Mouse (Mus musculus) limb, embryonic 11.5 days (tissue): ENCODE data around the gene Specc1. TPM values are rescaled to one million over a fixed set of nuclear protein-coding genes. Genes with fewer than 3 reads are reported as not detected.

Experiments
- ATAC-seq: fragments of 200-750 bp; cut with Nextera tagmentation; 2 replicates; pipeline ENCODE4 v1.8.0; 2017; ENCODE audit warnings: low read depth; ENCODE audit not compliant: insufficient number of reproducible peaks, low FRiP score, low TSS enrichment
- DNase-seq: peaks from one replicate; pipeline ENCODE4 v3.0.0-alpha.2; 2015; ENCODE audit warnings: low spot score
- H3K27ac ChIP-seq: fragments of 300-500 bp; sonication (generic); replicated peaks from 2 replicates; pipeline ENCODE4 v1.5.1; 2014; ENCODE audit warnings: low read depth, mild to moderate bottlenecking, low read length
- H3K27me3 ChIP-seq: fragments of 300-500 bp; sonication (generic); 2 replicates; pipeline ENCODE4 v1.6.1; 2014; ENCODE audit warnings: mild to moderate bottlenecking, low read length, mixed read lengths; ENCODE audit not compliant: control insufficient read depth, insufficient read depth
- H3K36me3 ChIP-seq: fragments of 300-500 bp; sonication (generic); 2 replicates; pipeline ENCODE4 v1.6.1; 2014; ENCODE audit warnings: mild to moderate bottlenecking, low read length, moderate library complexity, mixed read lengths; ENCODE audit not compliant: control insufficient read depth, insufficient read depth
- H3K4me1 ChIP-seq: fragments of 300-500 bp; sonication (generic); 2 replicates; pipeline ENCODE4 v1.6.1; 2014; ENCODE audit warnings: low read length, mixed read lengths; ENCODE audit not compliant: control insufficient read depth, insufficient read depth
- H3K4me2 ChIP-seq: fragments of 300-500 bp; sonication (generic); 2 replicates; pipeline ENCODE4 v1.6.1; 2014; ENCODE audit warnings: low read depth, mild to moderate bottlenecking, moderate library complexity; ENCODE audit not compliant: severe bottlenecking
- H3K4me3 ChIP-seq: fragments of 300-500 bp; sonication (generic); 2 replicates; pipeline ENCODE4 v1.5.1; 2014; ENCODE audit warnings: low read depth, low read length
- H3K9ac ChIP-seq: fragments of 300-500 bp; sonication (generic); 2 replicates; pipeline ENCODE4 v1.6.1; 2014; ENCODE audit warnings: mild to moderate bottlenecking, low read length
- H3K9me3 ChIP-seq: fragments of 300-500 bp; sonication (generic); 2 replicates; pipeline ENCODE4 v1.6.1; 2016; ENCODE audit warnings: low read length; ENCODE audit not compliant: control insufficient read depth
- WGBS: fragments of 180-500 bp; shearing (Covaris S2); extraction: QIAGEN DNeasy Blood & Tissue Kit; methylation state at CpG from one replicate; pipeline ENCODE4 v1.1.7; 2014; 5-methylcytosine and 5-hydroxymethylcytosine counted together
- polyA plus RNA-seq: library from polyadenylated mRNA; unstranded; fragments of >200 nt; fragmentation: Nextera tagmentation; extraction: Ambion mirVana; gene quantifications from 2 replicates; pipeline ENCODE4 v1.2.1, GENCODE M21; 2014

The Specc1 gene
- polyA plus RNA-seq, 1 experiment from 2014 or later = 17.8 TPM

DNA sequence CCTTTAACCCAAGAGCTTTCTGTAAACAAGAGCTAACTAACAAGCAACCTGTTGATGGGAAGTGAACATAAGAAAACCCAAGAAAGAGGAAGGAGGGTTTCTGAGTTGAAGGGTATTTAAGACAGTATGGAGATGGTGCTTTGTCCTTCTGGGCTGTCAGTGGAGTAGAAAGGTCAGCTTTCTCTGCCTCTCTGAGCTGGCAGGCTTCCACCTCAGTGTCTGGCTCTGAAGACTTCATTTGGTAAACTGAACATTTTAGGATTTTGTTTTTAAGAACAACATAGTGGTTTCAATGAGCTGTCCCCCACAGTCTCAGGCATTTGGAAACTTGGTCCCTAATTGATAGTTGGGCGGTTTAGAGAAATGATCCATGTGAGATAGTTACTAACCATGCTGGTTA, 18.8 kb upstream of the Specc1 start:
- no peaks in the 10 kb centered on the region for H3K4me1 ChIP-seq
- H3K9me3 ChIP-seq = no peaks in the 10 kb centered on the region
- H3K4me2 ChIP-seq = no peak overlapping the region
- H3K9ac ChIP-seq = no peak overlapping the region
- DNase-seq (no peak), ATAC-seq (no peak)
- no peaks in the 10 kb centered on the region for H3K36me3 ChIP-seq
- 90% methylated on average over 1 of the region's 1 CpGs for WGBS
- no peak overlapping the region for H3K4me3 ChIP-seq
- H3K27ac ChIP-seq = no peak overlapping the region
- H3K27me3 ChIP-seq = no peaks in the 10 kb centered on the region

DNA sequence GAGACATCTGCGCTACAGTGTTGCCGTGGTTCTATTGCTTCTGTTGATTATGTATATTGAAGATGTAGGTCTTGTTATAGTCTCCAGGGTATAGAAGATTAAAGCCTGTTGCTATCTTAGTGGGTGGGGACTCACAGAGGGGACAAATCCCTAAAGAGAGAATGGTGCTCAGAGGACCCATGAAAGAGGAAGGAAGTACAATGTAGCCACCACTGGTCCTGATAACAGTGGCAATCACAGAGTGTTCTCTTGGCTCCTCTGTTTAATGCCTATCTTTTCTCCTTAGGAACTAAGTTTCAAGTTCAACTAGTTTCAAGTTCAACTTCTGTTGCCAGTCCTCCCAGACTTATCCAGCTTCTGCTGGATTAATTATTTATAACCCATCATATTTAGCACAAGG, 13.7 kb upstream of the Specc1 start:
- ATAC-seq = no peak
- H3K27me3 ChIP-seq = no peaks in the 10 kb centered on the region
- 92% methylated on average over 2 of the region's 2 CpGs for WGBS

DNA sequence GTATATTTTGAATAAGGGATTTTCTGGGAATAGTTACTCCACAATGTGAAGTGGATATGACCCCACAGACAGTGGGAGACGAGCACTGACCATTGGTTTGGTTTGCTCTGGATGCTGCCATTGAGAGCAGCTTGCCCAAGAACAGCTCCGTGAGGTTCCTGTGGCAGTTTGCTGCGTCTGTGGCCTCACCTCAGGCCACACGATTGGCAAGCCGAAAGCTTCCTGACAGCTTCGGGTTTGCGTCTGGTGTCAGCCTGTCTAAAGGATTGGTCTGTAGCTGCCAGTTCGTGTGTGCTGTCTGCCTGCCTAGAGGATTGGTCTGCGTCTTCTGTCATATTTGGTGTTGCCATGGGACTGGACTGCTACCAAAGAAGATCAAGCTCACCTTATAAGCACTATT, 12.1 kb upstream of the Specc1 start:
- 85% methylated on average over 9 of the region's 9 CpGs for WGBS
- Histone ChIP-seq H3K27me3 (no peaks in the 10 kb centered on the region), H3K9me3 (no peaks in the 10 kb centered on the region), H3K4me3 (no peak overlapping the region), H3K27ac (no peak overlapping the region), H3K9ac (no peak overlapping the region), H3K4me1 (no peaks in the 10 kb centered on the region), H3K36me3 (no peaks in the 10 kb centered on the region), H3K4me2 (no peak overlapping the region)
- no peak for ATAC-seq
- DNase-seq = no peak

More for the DNA sequence above, 13.7 kb upstream of the Specc1 start:
- Histone ChIP-seq H3K9me3 (no peaks in the 10 kb centered on the region), H3K27ac (no peak overlapping the region), H3K36me3 (no peaks in the 10 kb centered on the region), H3K4me1 (no peaks in the 10 kb centered on the region), H3K4me3 (no peak overlapping the region), H3K9ac (no peak overlapping the region), H3K4me2 (no peak overlapping the region)
- DNase-seq = no peak

DNA sequence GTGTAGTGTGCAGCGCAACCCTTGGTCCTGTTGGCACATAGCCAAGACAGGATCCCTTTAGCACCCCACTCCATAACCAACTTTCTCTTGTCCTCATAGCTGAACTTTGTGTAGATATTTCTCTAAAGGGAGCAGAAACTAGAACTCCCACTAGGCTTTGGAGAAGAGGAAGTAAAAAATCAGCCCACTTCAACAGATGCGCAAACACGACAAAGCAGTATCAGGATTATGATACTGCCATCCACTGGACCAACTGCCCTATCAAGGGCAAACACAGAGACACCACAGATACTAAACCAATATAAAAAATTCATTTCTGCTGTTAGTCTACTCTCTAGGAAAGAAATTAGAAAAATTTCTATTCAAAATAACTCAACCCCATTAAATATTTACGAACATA, 10.0 kb upstream of the Specc1 start:
- H3K36me3 ChIP-seq = no peaks in the 10 kb centered on the region
- no peak overlapping the region for H3K27ac ChIP-seq
- H3K4me1 ChIP-seq = no peaks in the 10 kb centered on the region
- H3K4me3 ChIP-seq = no peak overlapping the region
- H3K4me2 ChIP-seq = no peak overlapping the region
- DNase-seq (no peak), ATAC-seq (no peak)
- H3K27me3 ChIP-seq = no peaks in the 10 kb centered on the region
- 93% methylated on average over 4 of the region's 4 CpGs for WGBS
- no peaks in the 10 kb centered on the region for H3K9me3 ChIP-seq
- no peak overlapping the region for H3K9ac ChIP-seq

DNA sequence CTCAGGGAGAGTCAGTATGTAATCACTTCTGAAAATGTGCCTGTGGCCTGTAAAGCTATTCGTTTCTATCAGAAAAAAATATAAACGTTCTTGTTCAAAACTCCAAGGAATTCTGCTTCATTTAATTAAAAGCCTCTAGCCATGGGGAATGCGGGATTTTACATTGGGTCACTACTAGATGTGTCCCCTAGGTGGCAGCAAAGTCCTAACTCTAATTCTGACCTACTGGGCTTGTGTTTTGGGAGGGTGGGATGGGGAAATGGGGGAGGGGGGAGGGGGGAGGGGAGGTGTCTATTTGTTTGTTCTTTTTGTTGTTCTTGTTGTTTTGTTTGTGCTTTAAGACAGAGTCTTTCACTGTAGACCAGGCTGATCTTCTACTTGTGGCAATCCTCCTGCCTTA, 7.2 kb upstream of the Specc1 start:
- ATAC-seq = no peak
- DNase-seq = peak; percentile 77

DNA sequence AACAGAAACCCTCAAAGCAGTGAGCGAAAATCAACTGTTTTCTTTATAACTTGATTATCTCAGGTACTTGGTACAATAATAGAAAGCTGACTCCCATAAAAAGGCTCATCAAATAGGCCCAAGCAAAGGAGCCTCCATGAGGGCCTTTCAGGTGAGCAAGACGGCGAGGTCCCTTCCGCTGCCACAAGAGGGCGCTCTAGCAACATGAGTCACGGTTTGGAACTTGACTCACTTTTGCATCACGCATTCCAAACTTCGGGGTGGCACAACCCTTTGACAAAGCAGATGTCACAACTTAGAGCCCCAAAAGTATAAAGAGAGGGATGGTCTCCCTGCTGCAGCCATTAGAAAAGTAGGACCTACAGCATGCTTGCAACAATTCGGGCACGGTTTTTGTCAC, 5.9 kb upstream of the Specc1 start:
- no peaks in the 10 kb centered on the region for H3K4me1 ChIP-seq
- H3K9ac ChIP-seq = no peak overlapping the region
- H3K4me3 ChIP-seq = no peak overlapping the region
- H3K27me3 ChIP-seq = no peaks in the 10 kb centered on the region
- H3K9me3 ChIP-seq = no peaks in the 10 kb centered on the region
- DNase-seq (peak; percentile 93), ATAC-seq (no peak)
- no peak overlapping the region for H3K27ac ChIP-seq
- no peak overlapping the region for H3K4me2 ChIP-seq
- H3K36me3 ChIP-seq = no peaks in the 10 kb centered on the region
- 22% methylated on average over 10 of the region's 10 CpGs for WGBS

More for the DNA sequence above, 7.2 kb upstream of the Specc1 start:
- Histone ChIP-seq H3K36me3 (no peaks in the 10 kb centered on the region), H3K4me3 (no peak overlapping the region), H3K9me3 (no peaks in the 10 kb centered on the region), H3K4me2 (no peak overlapping the region), H3K9ac (no peak overlapping the region), H3K27me3 (no peaks in the 10 kb centered on the region), H3K4me1 (no peaks in the 10 kb centered on the region), H3K27ac (no peak overlapping the region)
- 3% methylated on average over 3 of the region's 3 CpGs for WGBS

DNA sequence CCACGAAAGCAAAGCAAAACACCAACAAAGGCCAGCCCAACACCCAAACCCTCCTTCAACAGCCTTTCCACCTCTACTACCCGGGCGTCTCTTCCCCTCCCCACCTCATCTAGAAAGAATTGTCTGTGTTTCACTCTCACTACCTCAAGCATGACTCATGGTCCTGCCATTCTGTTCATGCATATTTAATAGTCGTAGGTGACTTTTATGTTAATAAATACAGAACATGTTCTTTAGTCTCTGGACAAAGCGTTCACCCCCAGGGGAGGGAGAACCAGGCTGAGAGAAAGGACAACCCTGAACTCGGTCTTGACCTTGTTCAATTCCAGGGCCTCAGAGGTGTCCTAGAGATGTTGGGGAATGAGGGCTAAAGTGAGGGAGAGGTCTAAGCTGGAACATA, 1.4 kb upstream of the Specc1 start:
- Histone ChIP-seq H3K27me3 (peaks cover 19% of the 10 kb centered on the region), H3K9me3 (no peaks in the 10 kb centered on the region), H3K4me2 (no peak overlapping the region), H3K36me3 (no peaks in the 10 kb centered on the region), H3K27ac (no peak overlapping the region), H3K9ac (no peak overlapping the region), H3K4me3 (no peak overlapping the region), H3K4me1 (no peaks in the 10 kb centered on the region)
- no peak for DNase-seq
- no peak for ATAC-seq
- 84% methylated on average over 6 of the region's 6 CpGs for WGBS

DNA sequence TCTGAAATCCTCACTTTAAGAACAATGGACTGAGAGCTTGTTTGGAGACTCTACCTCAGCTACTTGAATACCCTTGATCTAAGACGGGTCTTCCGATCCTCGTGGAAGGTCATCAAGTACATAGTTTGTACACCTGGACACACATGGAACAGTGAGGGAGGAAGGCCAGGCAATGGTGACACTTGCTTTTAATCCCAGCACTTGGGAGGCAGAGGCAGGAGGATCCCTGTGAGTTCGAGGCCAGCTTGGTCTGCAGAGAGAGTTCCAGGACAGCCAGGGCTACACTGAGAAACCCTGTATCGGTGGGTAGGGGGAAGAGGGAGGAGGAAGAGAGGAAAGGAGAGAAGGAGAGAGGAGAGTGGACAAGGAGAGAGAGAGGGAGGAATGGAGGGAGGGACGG, 612 bp upstream of the Specc1 start:
- Histone ChIP-seq H3K27ac (no peak overlapping the region), H3K36me3 (no peaks in the 10 kb centered on the region), H3K9me3 (no peaks in the 10 kb centered on the region), H3K4me1 (no peaks in the 10 kb centered on the region), H3K27me3 (peaks cover 19% of the 10 kb centered on the region), H3K4me2 (no peak overlapping the region; the same call in 1 of the 2 replicates), H3K4me3 (no peak overlapping the region), H3K9ac (no peak overlapping the region)
- 79% methylated on average over 6 of the region's 6 CpGs for WGBS
- DNase-seq (no peak), ATAC-seq (no peak)

DNA sequence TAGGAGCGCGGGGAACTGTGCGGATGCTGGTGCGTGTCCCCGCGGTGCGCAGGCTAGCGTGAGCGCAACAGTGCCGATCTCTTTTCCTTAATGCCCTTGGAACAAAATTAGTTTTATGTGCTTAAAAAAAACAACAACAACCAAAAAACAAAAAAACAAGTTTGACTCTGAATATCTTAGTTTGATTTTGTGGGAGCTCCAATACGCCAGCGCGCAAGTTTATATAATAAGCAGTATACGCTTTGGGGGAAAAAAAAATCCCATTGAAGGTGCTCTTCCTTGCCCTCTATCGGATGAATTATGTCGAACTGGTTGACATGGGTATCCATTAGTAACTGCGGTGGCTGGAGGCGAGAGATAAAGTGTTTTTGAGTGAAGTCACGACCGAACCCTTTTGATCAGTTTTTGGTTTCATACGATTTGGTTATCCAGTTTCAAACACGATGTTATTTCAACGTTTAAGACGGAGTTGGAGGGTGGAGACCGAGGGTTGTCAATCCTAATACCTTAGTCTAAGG, 792 bp downstream of the Specc1 start:
- no peaks in the 10 kb centered on the region for H3K36me3 ChIP-seq
- no peak overlapping the region for H3K27ac ChIP-seq
- no peaks in the 10 kb centered on the region for H3K4me1 ChIP-seq
- peaks cover 19% of the 10 kb centered on the region for H3K27me3 ChIP-seq
- ATAC-seq = no peak
- DNase-seq = peak; percentile 34
- H3K4me2 ChIP-seq = peak overlapping the region; percentile 100
- H3K4me3 ChIP-seq = peak overlapping the region; percentile 59
- H3K9me3 ChIP-seq = no peaks in the 10 kb centered on the region
- peak overlapping the region; percentile 43; the same call in 1 of the 2 replicates for H3K9ac ChIP-seq
- WGBS = 6% methylated on average over 25 of the region's 25 CpGs
